Mouse (Mus musculus): Measurements from ENCODE around the gene Galnt13. TPM values are rescaled to one million over a fixed set of nuclear protein-coding genes. Genes with fewer than 3 reads are reported as not detected.
"Not testable (repeated sequence)": the region's sequence is repeated elsewhere in the genome, so short reads cannot be mapped to it uniquely, and the experiment has no call there.

Gene Galnt13
- total RNA-seq, 2 experiments from 2014 or later = 32.9 to 33.9 TPM

GRCm38 (mm10) chr2:54841245-54841644 lies 405.1 kb downstream of the Galnt13 start:
- DNase-seq (ENCODE audit: low spot score in 2 of 2) = no peak

GRCm38 (mm10) chr2:54906282-54907060 lies 470.4 kb downstream of the Galnt13 start:
- no peak for DNase-seq (ENCODE audit: low spot score in 2 of 2)

More at GRCm38 (mm10) chr2:54841245-54841644, 405.1 kb downstream of the Galnt13 start:
- intact Hi-C loops (cut with DNase I) = no loop called here

GRCm38 (mm10) chr2:54915088-54915670 lies 479.1 kb downstream of the Galnt13 start:
- no peak for DNase-seq (ENCODE audit: low spot score in 2 of 2)
- intact Hi-C loops (cut with DNase I) = no loop called here

More at GRCm38 (mm10) chr2:54906282-54907060, 470.4 kb downstream of the Galnt13 start:
- intact Hi-C loops (cut with DNase I) = no loop called here

GRCm38 (mm10) chr2:54936369-54936768 lies 500.3 kb downstream of the Galnt13 start:
- intact Hi-C loops (cut with DNase I) = no loop called here

GRCm38 (mm10) chr2:54937306-54937705 lies 501.2 kb downstream of the Galnt13 start:
- no peak for DNase-seq (ENCODE audit: low spot score in 2 of 2)
- intact Hi-C loops (cut with DNase I) = no loop called here

More at GRCm38 (mm10) chr2:54936369-54936768, 500.3 kb downstream of the Galnt13 start:
- DNase-seq (ENCODE audit: low spot score in 2 of 2) = no peak

- DNase-seq (ENCODE audit: low spot score in 2 of 2) = no peak
- intact Hi-C loops (cut with DNase I) = no loop called here
These were observed 502.0 kb downstream of the Galnt13 start for GRCm38 (mm10) chr2:54938075-54938474.

- intact Hi-C loops (cut with DNase I) = no loop called here
- no peak for DNase-seq (ENCODE audit: low spot score in 2 of 2)
These were observed 507.3 kb downstream of the Galnt13 start for GRCm38 (mm10) chr2:54943386-54943785.

- intact Hi-C loops (cut with DNase I) = no loop called here
These were observed 547.7 kb downstream of the Galnt13 start for GRCm38 (mm10) chr2:54983839-54984238.

GRCm38 (mm10) chr2:55022539-55022938 lies 586.4 kb downstream of the Galnt13 start:
- DNase-seq (ENCODE audit: low spot score in 2 of 2); intact Hi-C loops (cut with DNase I): not testable (repeated sequence)

More at GRCm38 (mm10) chr2:54983839-54984238, 547.7 kb downstream of the Galnt13 start:
- DNase-seq (ENCODE audit: low spot score in 2 of 2) = no peak

- DNase-seq (ENCODE audit: low spot score in 2 of 2) = peak in 1 of 2 experiments; percentile 21
- intact Hi-C loops (cut with DNase I) = loop anchor here (10.0 kb wide), 1 partner anchor 920 kb away; no protein-coding TSS in a partner anchor
These were observed 598.5 kb downstream of the Galnt13 start for GRCm38 (mm10) chr2:55034610-55035009.

GRCm38 (mm10) chr2:55065469-55066315 lies 629.6 kb downstream of the Galnt13 start:
- intact Hi-C loops (cut with DNase I) = no loop called here
- DNase-seq (ENCODE audit: low spot score in 2 of 2) = no peak

- intact Hi-C loops (cut with DNase I) = no loop called here
- DNase-seq (ENCODE audit: low spot score in 2 of 2) = no peak
These were observed 649.5 kb downstream of the Galnt13 start for GRCm38 (mm10) chr2:55085580-55085979.

GRCm38 (mm10) chr2:55088034-55088433 lies 651.9 kb downstream of the Galnt13 start:
- no peak for DNase-seq (ENCODE audit: low spot score in 2 of 2)
- intact Hi-C loops (cut with DNase I) = no loop called here

- intact Hi-C loops (cut with DNase I) = loop anchor here (2.0 to 10.0 kb wide), 2 partner anchors 834 to 934 kb away; no protein-coding TSS in a partner anchor
- DNase-seq (ENCODE audit: low spot score in 2 of 2) = peak; percentile 49 to 63
These were observed 654.2 kb downstream of the Galnt13 start for GRCm38 (mm10) chr2:55090332-55090731.

- DNase-seq (ENCODE audit: low spot score in 2 of 2) = no peak
- intact Hi-C loops (cut with DNase I) = loop anchor here (2.0 to 10.0 kb wide), 2 partner anchors 833 to 933 kb away; no protein-coding TSS in a partner anchor
These were observed 655.4 kb downstream of the Galnt13 start for GRCm38 (mm10) chr2:55091495-55091894.

GRCm38 (mm10) chr2:55099100-55099499 lies 663.0 kb downstream of the Galnt13 start:
- no peak for DNase-seq (ENCODE audit: low spot score in 2 of 2)

GRCm38 (mm10) chr2:55101279-55101678 lies 665.2 kb downstream of the Galnt13 start:
- peak; percentile 15 to 42 for DNase-seq (ENCODE audit: low spot score in 2 of 2)
- intact Hi-C loops (cut with DNase I) = no loop called here

More at GRCm38 (mm10) chr2:55099100-55099499, 663.0 kb downstream of the Galnt13 start:
- intact Hi-C loops (cut with DNase I) = loop anchor here (10.0 kb wide), 1 partner anchor 826 kb away; no protein-coding TSS in a partner anchor

- intact Hi-C loops (cut with DNase I) = no loop called here
- no peak for DNase-seq (ENCODE audit: low spot score in 2 of 2)
These were observed 667.4 kb downstream of the Galnt13 start for GRCm38 (mm10) chr2:55103521-55103920.

GRCm38 (mm10) chr2:55107828-55108227 lies 671.7 kb downstream of the Galnt13 start:
- intact Hi-C loops (cut with DNase I) = no loop called here

More at GRCm38 (mm10) chr2:55107828-55108227, 671.7 kb downstream of the Galnt13 start:
- DNase-seq (ENCODE audit: low spot score in 2 of 2) = no peak
